Mouse (Mus musculus) CD4-positive, CD25-positive, alpha-beta regulatory T cell, adult 2 months (primary cell): ENCODE measurements around the gene Cdca8.

Source experiments
- DNase-seq: peaks from one replicate; pipeline ENCODE4 v3.0.0-alpha.2; 2012; ENCODE audit warnings: low read depth, low spot score

Gene Cdca8

DNA sequence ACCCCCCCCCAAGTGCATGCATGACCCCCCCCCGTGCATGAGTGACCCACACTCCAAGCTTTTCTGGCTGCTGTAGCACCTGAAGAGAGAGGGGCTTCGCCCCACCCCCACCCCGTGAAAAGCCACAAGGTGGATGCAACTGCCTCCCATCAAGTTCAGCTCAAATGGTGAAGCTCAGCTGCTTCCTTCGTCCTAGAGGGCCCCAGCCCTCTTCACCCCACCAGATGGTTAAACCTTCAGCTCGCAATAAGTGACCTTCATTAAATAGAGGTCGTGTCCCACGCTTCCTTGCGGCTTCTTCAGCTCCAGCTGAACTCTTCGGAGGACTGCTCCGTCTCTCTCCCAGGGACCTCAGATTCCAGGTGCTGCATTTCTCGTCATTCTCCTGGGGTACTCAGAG is 58.5 kb downstream of the Cdca8 start, which contains the start of gene Epha10:
Gene Epha10, plus strand, starts transcription at position 301 of the 400 bp plus-strand sequence.
- no peak for DNase-seq

DNA sequence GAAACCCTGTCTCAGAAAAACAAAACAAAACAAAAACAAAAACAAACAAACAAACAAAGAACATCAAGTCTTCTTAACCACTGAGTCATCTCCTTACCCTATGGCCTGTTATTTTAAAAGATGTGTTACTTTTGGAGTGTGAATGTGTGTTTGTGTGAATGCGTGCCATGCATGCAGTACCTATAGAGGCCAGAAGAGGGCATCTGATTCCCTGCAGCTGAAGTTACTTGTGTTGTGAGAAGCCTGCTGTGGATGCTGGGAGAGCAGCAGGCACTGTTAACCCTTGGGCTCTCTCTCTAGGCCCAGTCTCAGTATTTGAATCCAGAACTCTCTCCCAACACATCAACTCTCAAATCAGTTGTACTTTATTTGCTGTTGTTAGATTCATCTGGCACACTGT is 66.4 kb downstream of the Cdca8 start:
- DNase-seq: no peak
